Mouse (Mus musculus) liver, embryonic 16.5 days (tissue): ENCODE data around the gene Tap2. TPM values are rescaled to one million over a fixed set of nuclear protein-coding genes. Genes with fewer than 3 reads are reported as not detected.

Experiments used
- ATAC-seq: fragments of 200-750 bp; cut with Nextera tagmentation; 2 replicates; pipeline ENCODE4 v1.8.0; 2017; ENCODE audit warnings: low read depth, mild to moderate bottlenecking, moderate number of reproducible peaks, moderate library complexity
- H3K27ac ChIP-seq: fragments of 300-500 bp; sonication (generic); 2 replicates; pipeline ENCODE4 v1.5.1; 2014; ENCODE audit warnings: mild to moderate bottlenecking, low read length
- H3K27me3 ChIP-seq: fragments of 300-500 bp; sonication (generic); 2 replicates; pipeline ENCODE4 v1.6.1; 2014; ENCODE audit warnings: low read depth, low read length, mixed read lengths; ENCODE audit not compliant: control insufficient read depth, insufficient read depth
- H3K36me3 ChIP-seq: fragments of 300-500 bp; sonication (generic); 2 replicates; pipeline ENCODE4 v1.6.1; 2014; ENCODE audit warnings: mild to moderate bottlenecking; ENCODE audit not compliant: control insufficient read depth, insufficient read depth
- H3K4me1 ChIP-seq: fragments of 300-500 bp; sonication (generic); 2 replicates; pipeline ENCODE4 v1.6.1; 2014; ENCODE audit warnings: low read depth, low read length, mixed read lengths; ENCODE audit not compliant: control insufficient read depth
- H3K4me2 ChIP-seq: fragments of 300-500 bp; sonication (generic); 2 replicates; pipeline ENCODE4 v1.6.1; 2014; ENCODE audit warnings: low read depth, low read length, mixed read lengths
- H3K4me3 ChIP-seq: fragments of 300-500 bp; sonication (generic); 2 replicates; pipeline ENCODE4 v1.5.1; 2014; ENCODE audit warnings: low read depth, mild to moderate bottlenecking, low read length
- H3K9ac ChIP-seq: fragments of 300-500 bp; sonication (generic); 2 replicates; pipeline ENCODE4 v1.6.1; 2014; ENCODE audit warnings: low read depth, low read length
- H3K9me3 ChIP-seq: fragments of 300-500 bp; sonication (generic); replicated peaks from 2 replicates; pipeline ENCODE4 v1.6.1; 2016; ENCODE audit warnings: low read length; ENCODE audit not compliant: control insufficient read depth
- WGBS: fragments of 180-500 bp; shearing (Covaris S2); extraction: QIAGEN DNeasy Blood & Tissue Kit; methylation state at CpG from one replicate; pipeline ENCODE4 v1.1.7; 2014; ENCODE audit not compliant: insufficient replicate concordance; 5-methylcytosine and 5-hydroxymethylcytosine counted together
- polyA plus RNA-seq: library from polyadenylated mRNA; unstranded; fragments of >200 nt; fragmentation: Nextera tagmentation; extraction: Ambion mirVana; gene quantifications from 2 replicates; pipeline ENCODE4 v1.2.1, GENCODE M21; 2015

Gene Tap2
- polyA plus RNA-seq, 1 experiment from 2014 or later: 6.7 TPM

DNA sequence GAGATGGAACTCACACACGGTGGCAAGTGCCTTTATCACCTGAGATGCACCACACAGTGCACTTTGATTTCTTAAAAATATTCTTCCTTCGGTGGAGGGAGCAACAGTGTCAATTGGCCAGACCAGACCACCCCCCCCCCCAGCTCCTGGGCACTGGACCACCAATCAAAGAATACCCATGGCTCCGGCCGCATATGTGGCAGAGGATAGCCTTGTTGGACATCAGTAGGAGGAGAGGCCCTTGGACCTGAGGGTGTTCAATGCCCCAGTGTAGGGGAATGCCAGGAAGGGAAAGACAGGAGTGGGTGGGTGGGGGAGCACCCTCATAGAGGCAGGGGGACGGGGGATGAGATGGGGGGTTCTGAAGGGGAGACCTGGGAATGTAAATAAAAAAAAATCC lies 3.4 kb downstream of the Tap2 start:
- WGBS: 74% methylated on average over 5 of the region's 5 CpGs
- Histone ChIP-seq H3K4me3 (no peak overlapping the region), H3K36me3 (no peaks in the 10 kb centered on the region), H3K4me2 (no peak overlapping the region), H3K27me3 (no peaks in the 10 kb centered on the region), H3K9me3 (no peaks in the 10 kb centered on the region), H3K9ac (no peak overlapping the region), H3K27ac (no peak overlapping the region), H3K4me1 (peaks cover 21% of the 10 kb centered on the region)
- no peak for ATAC-seq

- WGBS: 53% methylated on average over 3 of the region's 3 CpGs
- no peaks in the 10 kb centered on the region for H3K27me3 ChIP-seq
- no peaks in the 10 kb centered on the region for H3K36me3 ChIP-seq
- no peak overlapping the region for H3K4me2 ChIP-seq
- no peak overlapping the region for H3K4me3 ChIP-seq
- no peak overlapping the region for H3K27ac ChIP-seq
- H3K9ac ChIP-seq: no peak overlapping the region
- peaks cover 21% of the 10 kb centered on the region for H3K4me1 ChIP-seq
- no peaks in the 10 kb centered on the region for H3K9me3 ChIP-seq
- no peak for ATAC-seq
These were observed 4.1 kb downstream of the Tap2 start for GRCm38 (mm10) chr17:34207456-34207855.

DNA sequence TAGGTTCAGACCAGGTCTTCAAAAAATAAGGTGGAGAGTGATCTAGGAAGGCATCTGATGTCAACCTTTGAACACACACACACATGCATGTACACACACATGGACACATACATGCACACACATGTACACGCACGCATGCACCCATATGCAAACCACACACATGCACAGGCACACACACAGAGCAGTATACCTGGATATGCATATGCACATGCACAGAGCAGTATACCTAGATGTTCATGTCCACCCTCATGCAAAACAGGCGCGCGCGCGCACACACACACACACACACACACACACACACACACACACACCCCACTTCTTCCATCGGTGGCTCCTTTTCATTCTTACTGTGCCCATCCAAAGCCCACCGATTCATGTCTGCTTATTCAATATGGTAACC lies 4.5 kb downstream of the Tap2 start:
- Histone ChIP-seq H3K36me3 (no peaks in the 10 kb centered on the region), H3K4me1 (peaks cover 21% of the 10 kb centered on the region), H3K9me3 (no peaks in the 10 kb centered on the region), H3K4me2 (no peak overlapping the region), H3K27me3 (no peaks in the 10 kb centered on the region), H3K27ac (no peak overlapping the region), H3K4me3 (no peak overlapping the region), H3K9ac (no peak overlapping the region)
- 85% methylated on average over 9 of the region's 9 CpGs for whole genome bisulfite sequencing
- ATAC-seq: no peak

DNA sequence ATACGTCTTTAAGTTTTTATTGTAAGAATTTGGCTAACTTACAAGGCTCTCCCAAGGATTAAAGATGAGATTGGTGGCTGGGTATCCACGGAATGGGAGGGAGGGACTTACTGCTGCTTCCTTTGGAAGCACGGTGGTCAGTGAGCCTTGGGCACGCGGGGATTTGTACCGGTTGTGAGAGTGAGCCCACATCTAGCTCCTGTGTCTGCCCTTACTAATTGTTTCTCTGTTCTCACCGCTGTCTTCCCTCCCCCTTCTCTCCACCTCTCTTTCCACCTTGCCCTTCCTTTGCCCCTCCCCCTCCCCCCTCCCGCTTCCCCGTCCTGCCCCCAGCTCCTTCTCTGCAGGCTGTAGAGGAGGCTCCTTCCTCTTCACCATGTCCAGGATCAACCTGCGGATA lies 5.1 kb downstream of the Tap2 start:
- H3K4me2 ChIP-seq: no peak overlapping the region
- peaks cover 21% of the 10 kb centered on the region for H3K4me1 ChIP-seq
- H3K27me3 ChIP-seq: no peaks in the 10 kb centered on the region
- H3K9me3 ChIP-seq: no peaks in the 10 kb centered on the region
- H3K27ac ChIP-seq: no peak overlapping the region
- no peak overlapping the region for H3K9ac ChIP-seq
- 33% methylated on average over 10 of the region's 10 CpGs for WGBS
- H3K36me3 ChIP-seq: no peaks in the 10 kb centered on the region
- H3K4me3 ChIP-seq: no peak overlapping the region
- no peak for ATAC-seq

- Histone ChIP-seq H3K36me3 (no peaks in the 10 kb centered on the region), H3K4me2 (no peak overlapping the region), H3K4me1 (peaks cover 17% of the 10 kb centered on the region), H3K27me3 (no peaks in the 10 kb centered on the region; the same call in 1 of the 2 replicates), H3K27ac (no peak overlapping the region), H3K4me3 (no peak overlapping the region), H3K9me3 (no peaks in the 10 kb centered on the region), H3K9ac (no peak overlapping the region)
- no peak for ATAC-seq
- 60% methylated on average over 3 of the region's 3 CpGs for WGBS
These were observed 6.4 kb downstream of the Tap2 start for GRCm38 (mm10) chr17:34209680-34210079.

GRCm38 (mm10) chr17:34210599-34210998 lies 7.3 kb downstream of the Tap2 start:
- Histone ChIP-seq H3K27ac (no peak overlapping the region; the same call in 1 of the 2 replicates), H3K9me3 (no peaks in the 10 kb centered on the region), H3K4me1 (peaks cover 9% of the 10 kb centered on the region), H3K27me3 (no peaks in the 10 kb centered on the region; the same call in 1 of the 2 replicates), H3K4me2 (no peak overlapping the region), H3K36me3 (no peaks in the 10 kb centered on the region), H3K4me3 (no peak overlapping the region), H3K9ac (no peak overlapping the region)
- peak; percentile 79 for ATAC-seq
- WGBS: 10% methylated on average over 3 of the region's 3 CpGs

DNA sequence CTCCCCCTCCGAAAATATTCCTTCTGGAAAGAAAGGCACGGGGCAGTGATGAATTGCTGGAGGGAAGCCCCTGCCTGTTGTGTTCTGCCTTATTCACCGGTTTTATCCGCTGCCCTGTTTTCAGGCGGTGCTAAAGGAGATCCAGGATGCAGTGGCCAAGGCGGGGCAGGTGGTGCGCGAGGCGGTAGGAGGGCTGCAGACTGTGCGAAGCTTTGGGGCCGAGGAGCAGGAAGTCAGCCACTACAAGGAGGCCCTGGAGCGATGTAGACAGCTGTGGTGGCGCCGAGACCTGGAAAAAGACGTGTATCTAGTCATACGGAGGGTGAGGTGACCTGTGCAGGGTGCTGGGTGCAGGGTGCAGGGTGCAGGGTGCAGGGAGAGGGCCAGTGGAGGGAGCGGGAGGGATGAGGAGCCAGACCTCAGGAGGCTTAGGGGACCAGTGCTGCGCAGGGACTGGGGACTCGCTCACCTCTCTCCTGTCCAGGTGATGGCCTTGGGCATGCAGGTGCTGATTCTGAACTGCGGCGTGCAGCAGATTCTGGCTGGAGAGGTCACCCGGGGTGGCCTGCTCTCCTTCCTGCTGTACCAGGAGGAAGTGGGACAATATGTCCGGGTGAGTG lies 8.5 kb downstream of the Tap2 start:
- H3K4me1 ChIP-seq: peaks cover 7% of the 10 kb centered on the region
- 29% methylated on average over 23 of the region's 23 CpGs for WGBS
- H3K4me2 ChIP-seq: no peak overlapping the region
- no peaks in the 10 kb centered on the region; the same call in 1 of the 2 replicates for H3K27me3 ChIP-seq
- no peaks in the 10 kb centered on the region for H3K36me3 ChIP-seq
- no peak overlapping the region for H3K27ac ChIP-seq
- H3K9me3 ChIP-seq: no peaks in the 10 kb centered on the region
- no peak for ATAC-seq
- H3K9ac ChIP-seq: no peak overlapping the region
- no peak overlapping the region for H3K4me3 ChIP-seq

DNA sequence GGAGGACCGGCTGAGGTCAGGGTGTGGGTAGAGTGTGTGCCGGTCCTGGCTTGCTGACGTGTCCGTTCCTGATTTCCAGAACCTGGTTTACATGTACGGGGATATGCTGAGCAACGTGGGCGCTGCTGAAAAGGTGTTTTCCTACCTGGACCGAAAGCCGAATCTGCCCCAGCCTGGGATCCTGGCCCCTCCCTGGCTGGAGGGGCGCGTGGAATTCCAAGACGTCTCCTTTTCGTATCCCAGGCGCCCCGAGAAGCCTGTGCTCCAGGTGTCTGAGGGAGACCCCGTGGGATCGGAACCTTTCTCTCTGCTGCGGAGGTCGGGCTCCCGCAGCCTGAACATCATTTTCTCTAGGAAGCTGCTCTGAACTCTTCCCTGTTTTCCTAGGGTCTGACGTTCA lies 10.6 kb downstream of the Tap2 start:
- H3K4me2 ChIP-seq: no peak overlapping the region
- H3K9ac ChIP-seq: no peak overlapping the region
- no peaks in the 10 kb centered on the region; the same call in 1 of the 2 replicates for H3K27me3 ChIP-seq
- H3K4me3 ChIP-seq: no peak overlapping the region
- no peak overlapping the region for H3K27ac ChIP-seq
- peaks cover 7% of the 10 kb centered on the region for H3K4me1 ChIP-seq
- WGBS: 81% methylated on average over 21 of the region's 21 CpGs
- no peaks in the 10 kb centered on the region for H3K9me3 ChIP-seq
- ATAC-seq: no peak
- H3K36me3 ChIP-seq: no peaks in the 10 kb centered on the region

DNA sequence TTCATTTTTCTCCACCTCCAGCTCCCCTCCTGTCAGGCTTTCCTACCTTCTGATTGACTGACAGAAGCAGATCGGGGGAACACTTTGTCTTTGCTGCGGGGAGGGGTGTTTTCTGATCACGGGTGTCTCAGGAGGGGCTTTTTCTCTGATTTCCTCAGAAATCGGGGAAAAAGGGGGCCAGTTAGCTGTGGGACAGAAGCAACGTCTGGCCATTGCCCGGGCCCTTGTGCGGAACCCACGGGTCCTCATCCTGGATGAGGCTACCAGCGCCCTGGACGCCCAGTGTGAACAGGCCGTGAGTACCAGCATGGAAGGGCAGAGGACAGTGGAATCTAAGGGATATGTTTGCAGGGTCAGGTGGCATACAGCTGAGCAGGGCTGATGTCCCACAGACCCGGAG lies 11.8 kb downstream of the Tap2 start:
- ATAC-seq: no peak
- Histone ChIP-seq H3K9ac (no peak overlapping the region), H3K4me2 (no peak overlapping the region), H3K36me3 (no peaks in the 10 kb centered on the region), H3K4me1 (peaks cover 7% of the 10 kb centered on the region), H3K27me3 (no peaks in the 10 kb centered on the region; the same call in 1 of the 2 replicates), H3K9me3 (0 out of 2 replicates have a peak, but pooled peaks cover 2% of the 10 kb centered on the region), H3K4me3 (no peak overlapping the region), H3K27ac (no peak overlapping the region)
- WGBS: 75% methylated on average over 12 of the region's 12 CpGs
